Mouse (Mus musculus) embryonic stem cell, embryonic (primary cell): ENCODE data around the gene Clpp.

ENCODE experiments used
- CTCF ChIA-PET, 4 experiments: fragments of 300-600 bp in 2 of 4; fragments of 350-600 bp in 2 of 4; sonication (Branson Sonifier 250); formaldehyde crosslinking; loops; one replicate each; lab custom pipeline; 2022; ENCODE audit warnings: inconsistent platforms in 2 of 4; lab: Charles Lee
- POLR2A ChIA-PET, 4 experiments: fragments of 300-600 bp in 2 of 4; fragments of 350-600 bp in 2 of 4; sonication (Branson Sonifier 250); formaldehyde crosslinking; loops; one replicate each; lab custom pipeline; 2022; ENCODE audit warnings: antibody characterized with exemption in 4 of 4, inconsistent platforms in 1 of 4; lab: Charles Lee

Gene Clpp

DNA sequence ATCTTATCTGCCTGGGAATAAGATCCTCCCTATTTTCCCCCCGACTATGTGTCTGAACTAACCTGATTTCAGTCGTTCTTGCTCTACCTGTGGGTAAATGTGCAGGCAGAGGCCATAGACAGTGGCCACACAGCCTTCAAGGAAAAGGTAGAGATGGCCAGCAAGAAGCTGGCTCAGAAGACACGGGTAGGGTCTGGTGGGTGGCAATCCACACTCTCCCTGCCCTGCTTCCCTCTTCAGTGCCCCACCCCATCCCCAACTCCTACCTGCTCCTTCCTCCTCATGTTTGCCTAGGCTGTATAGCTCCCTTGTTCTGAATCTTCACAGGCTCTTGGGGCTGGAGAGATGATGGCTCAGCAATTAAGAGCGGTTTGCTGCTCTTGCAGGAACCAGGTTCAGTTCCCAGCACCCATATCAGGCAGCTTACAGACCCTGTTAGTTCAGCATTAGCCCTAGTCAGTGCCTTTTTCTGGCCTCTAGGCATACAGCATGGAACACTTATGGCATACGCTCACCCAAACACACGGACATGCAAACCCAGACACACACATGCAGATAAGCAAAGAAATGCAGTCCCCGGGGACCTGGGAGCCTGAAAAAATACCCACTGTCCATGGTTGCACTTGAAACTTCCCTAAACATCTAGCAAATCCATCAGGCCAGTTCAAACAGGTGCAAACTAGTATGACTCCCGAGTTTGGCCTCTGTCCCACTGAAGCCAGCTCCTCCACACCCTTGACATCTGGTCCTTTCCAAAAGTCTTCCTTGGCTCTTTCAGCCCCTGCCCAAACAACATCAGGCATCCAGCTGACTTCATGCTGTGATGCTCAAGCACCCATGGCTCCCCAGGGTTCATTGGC, 13.3 kb upstream of the Clpp start:
- ChIA-PET CTCF (no interaction called here), POLR2A (interaction anchor here in 2 of 4 experiments (1.3 to 5.5 kb wide), 3 partner anchors 13 to 56 kb away, joined by 3 to 20 read pairs (median 5); partner anchors contain the start of gene Clpp (in 1 of the 2))

DNA sequence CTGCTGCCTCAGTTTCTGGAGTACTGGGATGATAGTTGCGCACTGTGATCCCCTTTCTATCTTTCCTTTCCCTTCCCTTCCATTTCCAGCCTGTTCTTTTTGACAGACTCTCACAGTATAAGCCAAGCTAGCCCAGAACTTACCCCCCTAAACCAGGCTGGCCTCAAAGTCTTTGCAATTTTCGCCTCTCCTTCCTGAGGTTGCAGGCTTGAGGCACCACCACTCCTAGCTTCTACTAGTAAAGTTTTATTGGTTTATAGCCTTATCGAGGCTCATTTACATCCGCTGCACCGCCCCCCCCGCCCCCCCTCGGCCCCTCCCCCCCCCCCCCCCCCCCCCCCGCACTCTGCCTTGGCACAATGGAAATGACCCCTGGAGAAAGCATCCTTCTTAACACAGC, 10.6 kb upstream of the Clpp start:
- ChIA-PET CTCF (no interaction called here), POLR2A (interaction anchor here in 2 of 4 experiments (1.1 to 5.5 kb wide), 4 partner anchors 10 to 52 kb away, joined by 3 to 20 read pairs (median 4); partner anchors contain the start of genes Clpp (in 1 of the 2), Gm17949 (in 1 of the 2), Gtf2f1 (in 1 of the 2) and Khsrp (in 1 of the 2))

DNA sequence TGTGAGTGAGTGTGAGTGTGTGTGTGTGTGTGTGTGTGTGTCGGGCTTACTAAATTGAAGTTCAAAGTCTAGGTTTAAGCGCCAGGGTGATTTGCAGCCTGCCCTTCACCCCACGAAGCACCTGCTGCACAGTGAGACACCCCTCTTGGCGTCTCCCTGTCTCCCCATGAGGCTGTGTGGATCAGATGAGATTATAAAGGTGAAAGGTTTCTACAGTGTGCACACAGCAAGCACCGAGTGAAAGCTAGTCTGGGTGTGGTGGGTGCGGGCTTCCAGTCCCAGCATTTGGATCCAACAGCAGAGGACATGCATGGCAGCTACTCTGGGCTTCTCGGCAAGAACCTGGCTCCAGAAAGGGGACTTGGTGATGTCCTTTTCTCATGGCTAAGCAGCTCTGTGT, 9.1 kb upstream of the Clpp start:
- ChIA-PET POLR2A (interaction anchor here in 3 of 4 experiments (0.6 to 5.5 kb wide), 3 partner anchors 9 to 17 kb away, joined by 3 to 20 read pairs (median 5); partner anchors contain the start of gene Clpp (in 1 of the 3)), CTCF (interaction anchor here in 2 of 4 experiments (0.6 to 0.9 kb wide), 2 partner anchors 30 to 59 kb away, joined by 3 read pairs; no protein-coding TSS in a partner anchor)

DNA sequence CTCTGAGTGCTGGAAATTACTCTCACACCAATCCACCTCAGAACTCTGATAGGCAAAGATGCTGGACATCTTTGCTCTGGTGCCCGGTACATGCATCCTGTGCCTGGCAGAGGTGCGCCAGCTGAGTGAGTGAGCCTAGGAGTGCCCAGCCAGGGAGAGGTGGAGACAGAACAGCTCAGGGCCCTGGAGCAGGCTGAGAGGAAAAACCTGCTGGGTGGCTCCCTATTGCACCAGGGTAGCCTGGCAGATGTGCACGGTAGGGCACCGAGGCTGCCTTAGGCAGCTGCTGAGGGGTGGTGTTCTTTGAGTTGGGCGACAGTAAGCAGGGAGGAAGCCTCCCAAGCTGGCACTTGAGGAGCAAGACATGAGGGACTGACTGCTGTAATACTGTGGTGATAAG, 8.1 kb upstream of the Clpp start, which contains the start of gene Acer1:
Gene Acer1, minus strand, starts transcription at position 114 of the 400 bp plus-strand sequence.
- POLR2A ChIA-PET, result interaction anchor here in 2 of 4 experiments (1.0 to 1.2 kb wide), 3 partner anchors 8 to 19 kb away, joined by 3 to 5 read pairs (median 3); partner anchors contain the start of gene Clpp (in 1 of the 2)
- CTCF ChIA-PET, result interaction anchor here in 2 of 4 experiments (0.6 to 1.3 kb wide), 2 partner anchors 15 to 650 kb away, joined by 3 to 4 read pairs; partner anchors contain the start of gene Alkbh7 (in 1 of the 2)

DNA sequence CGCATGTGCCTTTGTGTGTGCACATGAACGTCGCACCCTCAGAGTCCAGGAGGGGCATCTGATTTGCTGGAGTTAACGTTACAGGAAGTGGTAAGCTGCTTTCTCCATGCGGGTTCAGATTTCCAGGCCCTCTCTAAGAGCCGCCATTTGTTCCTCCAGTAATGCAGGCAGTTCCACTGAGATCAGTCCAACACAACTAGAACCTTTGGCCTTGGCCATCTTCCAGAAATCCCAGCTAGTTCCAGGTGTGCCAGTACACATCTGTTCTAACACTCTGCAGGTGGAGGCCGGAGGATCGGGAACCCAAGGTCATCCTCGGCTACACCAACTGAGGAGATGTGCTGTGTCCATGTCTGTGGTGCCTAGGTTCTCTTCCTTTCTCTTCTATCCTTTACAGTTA, 5.2 kb upstream of the Clpp start:
- ChIA-PET CTCF (interaction anchor here in 1 of 4 experiments (1.1 kb wide), 1 partner anchor 349 kb away, joined by 3 read pairs; no protein-coding TSS in a partner anchor), POLR2A (interaction anchor here in 1 of 4 experiments (1.1 to 1.7 kb wide), 3 partner anchors 10 to 220 kb away, joined by 3 to 6 read pairs (median 4); partner anchors contain the start of genes Alkbh7 and Dus3l)

DNA sequence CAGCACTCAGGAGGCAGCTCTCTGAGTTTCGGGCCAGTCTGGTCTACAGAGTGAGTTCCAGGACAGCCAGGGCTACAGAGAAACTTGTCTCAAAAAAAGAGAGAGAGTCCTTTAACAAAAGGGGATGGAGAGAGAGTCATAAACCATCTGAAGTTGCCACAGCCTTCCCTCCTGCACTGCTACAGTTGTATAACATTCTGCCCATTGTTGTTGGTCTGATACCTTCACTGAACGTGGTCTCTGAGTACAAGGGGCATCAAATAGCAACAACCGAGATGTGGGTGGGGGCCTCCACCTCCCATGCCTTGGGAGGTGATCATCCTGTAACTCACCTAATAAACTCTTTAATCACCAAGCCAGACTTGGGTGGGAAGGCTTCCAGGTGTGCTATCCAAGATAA, 4.4 kb upstream of the Clpp start:
- ChIA-PET POLR2A (interaction anchor here in 1 of 4 experiments (1.7 kb wide), 1 partner anchor 11 kb away, joined by 6 read pairs; no protein-coding TSS in a partner anchor), CTCF (no interaction called here)

DNA sequence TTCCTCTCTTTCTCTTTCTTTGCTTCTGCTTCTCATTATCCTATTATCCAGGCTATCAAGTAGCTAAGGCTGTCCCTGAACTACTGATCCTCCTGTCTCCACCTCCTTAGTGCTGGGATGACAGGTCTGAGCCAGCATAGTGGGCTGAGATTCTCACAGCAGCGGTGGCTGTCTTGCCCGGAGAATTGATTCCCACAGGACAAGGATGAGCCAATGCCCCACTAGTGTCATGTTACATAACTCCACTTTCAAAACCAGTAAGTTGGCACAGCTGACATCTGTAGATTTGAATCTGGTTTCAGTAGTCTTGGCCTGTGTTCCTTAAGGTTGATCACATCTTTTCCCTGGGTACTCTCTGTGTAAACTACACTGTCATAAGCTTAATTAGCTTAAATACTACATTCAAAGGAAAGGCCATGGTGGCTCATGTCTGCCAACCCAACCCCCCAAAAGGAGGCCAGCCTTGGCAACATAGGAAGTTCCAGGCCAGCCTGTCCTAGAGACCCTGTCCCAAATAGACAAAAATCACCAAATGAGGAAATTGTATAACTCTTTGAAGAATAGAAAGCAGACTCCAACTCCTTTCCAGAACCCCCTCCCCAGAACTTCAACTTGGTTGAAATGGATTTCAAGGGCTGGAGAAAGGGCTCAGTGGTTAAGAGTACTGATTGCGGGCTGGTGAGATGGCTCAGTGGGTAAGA, 3.9 kb upstream of the Clpp start:
- POLR2A ChIA-PET, result no interaction called here
- CTCF ChIA-PET, result no interaction called here

DNA sequence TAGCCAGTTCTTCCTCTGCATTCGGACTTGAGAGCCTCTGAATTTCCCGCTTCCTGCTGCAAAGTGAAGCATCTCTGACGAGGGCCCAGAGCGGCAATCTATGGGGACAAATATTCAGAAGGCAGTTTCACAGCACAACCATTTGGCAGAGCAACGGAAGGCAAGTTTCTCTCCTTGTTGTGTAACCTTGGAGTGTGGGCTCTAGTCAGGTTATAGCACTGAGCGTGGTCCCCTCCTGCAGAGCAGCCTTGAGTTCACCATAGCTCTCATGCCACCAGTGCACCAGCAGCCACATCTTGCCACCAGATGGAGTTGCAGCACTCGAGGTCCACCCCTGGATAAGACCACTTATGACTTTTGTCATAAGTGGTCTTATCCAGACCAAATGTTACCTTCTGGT, 1.7 kb upstream of the Clpp start:
- CTCF ChIA-PET, result interaction anchor here in 1 of 4 experiments (0.6 to 1.7 kb wide), 3 partner anchors 9 to 242 kb away, joined by 3 to 7 read pairs (median 3); partner anchors contain the start of gene Alkbh7
- POLR2A ChIA-PET, result interaction anchor here in 3 of 4 experiments (0.6 to 4.3 kb wide), 12 partner anchors 9 to 361 kb away, joined by 3 to 40 read pairs (median 11); partner anchors contain the start of genes Alkbh7 (in 2 of the 3), Khsrp (in 2 of the 3), Gm17949 (in 1 of the 3) and Gtf2f1 (in 1 of the 3)

DNA sequence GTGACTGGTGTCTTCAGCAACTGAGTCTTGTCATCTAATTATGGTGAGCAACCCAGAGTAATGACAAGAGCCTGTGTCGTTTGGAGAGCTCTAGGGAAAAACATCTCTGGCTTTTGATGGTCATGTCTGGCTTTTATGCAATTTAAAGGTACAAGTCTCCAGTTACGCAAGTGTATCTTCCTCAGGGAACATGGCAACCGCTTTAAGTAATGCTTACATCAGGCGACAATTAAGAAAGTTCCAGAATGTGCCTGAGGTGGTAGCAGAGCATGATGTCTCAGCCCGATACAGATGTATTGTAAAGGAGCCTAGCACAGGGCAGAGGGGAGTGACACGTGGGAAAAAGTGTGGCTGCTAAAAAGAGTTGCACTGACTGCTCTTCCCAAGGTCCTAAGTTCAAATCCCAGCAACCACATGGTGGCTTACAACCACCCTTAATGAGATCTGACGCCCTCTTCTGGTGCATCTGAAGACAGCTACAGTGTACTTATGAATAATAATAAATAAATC, 1.1 kb upstream of the Clpp start:
- ChIA-PET CTCF (interaction anchor here in 3 of 4 experiments (0.5 to 2.1 kb wide), 12 partner anchors 8 to 405 kb away, joined by 3 to 8 read pairs (median 5); partner anchors contain the start of genes Alkbh7 (in 1 of the 3), Dus3l (in 1 of the 3), Khsrp (in 1 of the 3) and Mllt1 (in 1 of the 3)), POLR2A (interaction anchor here (0.6 to 4.3 kb wide), 31 partner anchors 9 to 378 kb away, joined by 3 to 40 read pairs (median 4); partner anchors contain the start of genes Gm17949 (in 3 of the 4), Gtf2f1 (in 3 of the 4), Khsrp (in 3 of the 4) and Alkbh7 (in 2 of the 4))

DNA sequence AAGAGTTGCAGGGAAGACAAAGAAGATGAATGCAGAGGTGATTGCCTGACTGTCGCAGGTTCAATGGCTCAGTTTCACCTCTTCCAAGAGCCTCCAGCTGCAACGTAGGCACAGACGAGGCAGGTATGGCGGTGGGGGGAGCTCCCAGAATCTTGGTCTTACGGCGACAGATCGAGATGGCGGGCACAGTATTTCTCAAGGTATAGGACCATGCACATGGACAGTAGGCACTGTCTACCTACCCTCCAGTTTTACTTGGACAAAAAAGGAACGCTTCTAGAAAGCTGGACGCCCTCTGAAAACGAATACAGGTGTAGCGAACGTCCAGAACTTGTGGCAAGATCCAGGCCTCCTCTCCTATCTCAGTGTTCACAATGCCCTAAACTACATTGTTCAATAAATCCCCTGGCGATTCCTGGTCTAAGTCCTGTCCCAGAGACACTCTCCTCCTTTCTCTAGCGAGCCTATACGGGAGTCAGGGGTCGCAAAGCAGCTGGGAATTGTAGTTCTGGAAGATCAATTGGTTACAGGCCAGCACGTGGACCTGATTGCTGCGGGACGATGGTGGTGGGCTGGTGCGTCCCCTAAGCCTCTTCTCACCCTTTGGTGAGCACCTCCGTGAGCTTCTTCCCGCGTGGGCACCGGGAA, 514 bp upstream of the Clpp start:
- ChIA-PET CTCF (interaction anchor here in 3 of 4 experiments (0.5 to 2.1 kb wide), 13 partner anchors 8 to 405 kb away, joined by 3 to 8 read pairs (median 5); partner anchors contain the start of genes Alkbh7 (in 1 of the 3), Dus3l (in 1 of the 3), Khsrp (in 1 of the 3) and Mllt1 (in 1 of the 3)), POLR2A (interaction anchor here (0.6 to 4.3 kb wide), 55 partner anchors 8 to 1861 kb away, joined by 3 to 40 read pairs (median 4); partner anchors contain the start of genes Gm17949 (in 4 of the 4), Gtf2f1 (in 4 of the 4), Khsrp (in 3 of the 4) and Acer1 (in 2 of the 4))

DNA sequence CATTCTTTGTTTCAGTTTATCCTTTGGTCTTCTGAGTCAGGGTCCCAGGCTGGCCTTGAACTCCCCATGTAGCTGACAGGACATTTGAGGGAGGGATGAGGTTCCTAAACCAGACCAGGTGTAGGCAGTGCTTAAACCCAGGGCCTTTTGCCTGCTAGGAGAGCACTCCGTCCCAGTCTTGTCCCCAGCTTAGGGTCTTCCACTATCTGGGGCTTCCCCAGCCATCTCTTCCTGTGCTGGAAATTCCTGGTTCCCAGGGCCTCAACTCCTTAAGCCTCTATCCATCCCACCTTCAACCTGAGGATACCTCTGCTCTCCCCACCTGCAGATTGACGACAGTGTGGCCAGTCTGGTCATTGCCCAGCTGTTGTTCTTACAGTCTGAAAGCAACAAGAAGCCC, 861 bp downstream of the Clpp start:
- ChIA-PET POLR2A (interaction anchor here in 3 of 4 experiments (0.6 to 4.3 kb wide), 20 partner anchors 9 to 381 kb away, joined by 3 to 40 read pairs (median 8); partner anchors contain the start of genes Dus3l (in 2 of the 3), Gm17949 (in 2 of the 3), Gtf2f1 (in 2 of the 3) and Khsrp (in 2 of the 3)), CTCF (interaction anchor here in 1 of 4 experiments (0.7 to 2.1 kb wide), 4 partner anchors 48 to 344 kb away, joined by 3 to 7 read pairs (median 5); partner anchors contain the start of gene Dus3l)

DNA sequence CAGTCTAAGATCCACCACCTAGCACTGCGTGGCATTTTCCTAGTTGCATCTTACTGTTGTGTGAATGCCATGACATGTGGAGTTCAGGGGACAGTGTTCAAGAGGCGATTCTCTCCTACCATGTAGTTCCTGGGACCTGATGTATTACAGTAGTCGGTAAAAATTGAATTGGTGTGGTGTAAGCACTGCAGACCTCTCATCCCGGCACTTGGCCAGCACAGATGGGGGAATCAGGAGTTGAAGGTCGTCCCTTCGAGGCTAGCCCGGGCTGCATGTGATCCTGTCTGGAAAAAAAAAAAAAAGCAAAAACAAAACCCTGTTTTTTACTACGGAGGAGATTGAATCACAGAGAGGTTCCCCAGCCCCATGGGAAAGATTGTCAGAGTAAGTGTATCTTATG, 4.9 kb downstream of the Clpp start:
- ChIA-PET CTCF (interaction anchor here in 3 of 4 experiments (0.6 to 0.7 kb wide), 4 partner anchors 10 to 256 kb away, joined by 3 to 5 read pairs (median 4); no protein-coding TSS in a partner anchor), POLR2A (interaction anchor here in 1 of 4 experiments (0.6 to 1.2 kb wide), 4 partner anchors 37 to 138 kb away, joined by 3 to 6 read pairs (median 4); no protein-coding TSS in a partner anchor)

DNA sequence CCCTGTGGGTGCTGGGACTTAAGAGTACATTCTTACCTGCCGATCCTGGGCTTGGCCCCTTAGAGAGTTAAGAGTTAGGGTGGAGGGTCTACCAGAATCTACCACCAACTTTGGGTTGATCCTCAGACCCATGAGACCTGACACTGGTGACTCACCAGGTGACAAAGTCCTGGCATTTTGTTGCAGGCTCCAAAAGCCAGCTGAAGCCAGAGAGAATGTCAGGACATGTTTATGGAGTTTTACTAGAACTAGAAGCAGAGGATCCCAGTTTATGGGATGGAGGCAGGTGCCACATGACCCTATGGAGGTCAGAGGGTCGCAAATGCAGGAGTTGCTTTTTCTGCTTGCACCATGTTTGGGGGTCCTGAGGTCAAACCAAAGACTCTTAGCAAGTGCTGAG, 6.4 kb downstream of the Clpp start:
- CTCF ChIA-PET, result interaction anchor here (0.6 to 2.5 kb wide), 21 partner anchors 10 to 339 kb away, joined by 3 to 25 read pairs (median 4); partner anchors contain the start of genes Gm17949 (in 1 of the 4), Gtf2f1 (in 1 of the 4) and Khsrp (in 1 of the 4)
- POLR2A ChIA-PET, result interaction anchor here in 3 of 4 experiments (0.5 to 6.6 kb wide), 51 partner anchors 7 to 741 kb away, joined by 3 to 121 read pairs (median 6); partner anchors contain the start of genes Gm17949 (in 3 of the 3), Gtf2f1 (in 3 of the 3), Khsrp (in 3 of the 3) and Gpr108 (in 2 of the 3)

DNA sequence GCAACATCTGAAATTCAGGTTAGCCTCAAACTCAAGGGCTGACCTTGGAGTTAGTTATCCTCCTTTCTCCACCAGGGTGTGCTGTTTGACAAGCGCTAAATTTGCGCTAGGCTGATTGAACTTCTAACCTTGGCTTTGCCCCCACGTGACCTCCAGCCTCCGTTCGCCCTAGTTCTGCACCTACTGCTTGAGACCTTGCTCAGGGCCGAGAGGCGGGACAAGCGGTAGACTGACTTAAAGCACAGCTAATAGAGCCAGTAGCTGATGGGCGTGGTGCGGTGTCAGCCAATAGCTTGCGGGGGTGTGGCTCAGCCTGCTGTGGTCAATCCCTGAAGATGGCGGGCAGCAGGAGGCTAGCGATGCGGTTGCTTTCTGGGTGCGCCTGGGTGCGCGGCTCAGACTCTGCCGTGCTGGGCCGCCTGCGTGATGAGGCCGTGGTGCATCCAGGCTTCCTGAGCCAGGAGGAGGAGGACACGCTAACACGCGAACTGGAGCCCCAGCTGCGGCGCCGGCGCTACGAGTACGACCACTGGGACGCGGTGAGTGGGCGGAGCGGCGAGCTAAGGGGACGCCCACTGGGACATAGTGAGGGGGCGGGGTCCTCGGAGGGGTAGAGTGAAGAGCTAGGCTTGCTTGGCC, 7.0 kb downstream of the Clpp start, which contains the start of gene Alkbh7:
Gene Alkbh7, plus strand, starts transcription at position 311 of the 639 bp plus-strand sequence.
- CTCF ChIA-PET, result interaction anchor here (0.5 to 2.5 kb wide), 47 partner anchors 9 to 338 kb away, joined by 3 to 25 read pairs (median 4); partner anchors contain the start of genes Gm17949 (in 2 of the 4), Gtf2f1 (in 2 of the 4), Khsrp (in 2 of the 4) and Acer1 (in 1 of the 4)
- POLR2A ChIA-PET, result interaction anchor here (0.5 to 6.6 kb wide), 90 partner anchors 8 to 742 kb away, joined by 3 to 121 read pairs (median 4); partner anchors contain the start of genes Gm17949 (in 3 of the 4), Gtf2f1 (in 3 of the 4), Khsrp (in 3 of the 4) and Gpr108 (in 2 of the 4)

DNA sequence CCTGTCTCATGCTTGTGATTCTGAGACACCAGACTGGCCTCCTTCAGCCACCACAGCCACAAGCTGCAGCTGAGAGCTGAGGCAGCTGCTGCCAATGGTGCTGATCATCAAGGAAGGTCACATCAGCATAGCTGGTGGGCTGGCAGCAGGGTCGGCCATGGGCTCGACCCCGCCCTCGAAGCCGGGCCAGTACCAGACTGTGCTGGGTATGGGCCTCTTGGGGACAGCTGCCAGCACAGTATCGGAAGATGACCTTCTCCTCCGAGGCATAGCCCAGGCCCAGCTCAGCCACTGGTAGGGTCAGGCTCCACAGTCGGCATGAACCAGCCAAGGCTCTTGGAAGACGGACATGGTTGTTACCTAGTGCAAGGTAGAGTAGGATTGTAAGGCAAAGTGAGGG, 9.3 kb downstream of the Clpp start:
- ChIA-PET CTCF (interaction anchor here in 2 of 4 experiments (0.7 to 1.2 kb wide), 3 partner anchors 42 to 210 kb away, joined by 3 to 7 read pairs (median 5); partner anchors contain the start of gene Slc25a41 (in 1 of the 2)), POLR2A (interaction anchor here (0.9 to 6.6 kb wide), 9 partner anchors 7 to 33 kb away, joined by 4 to 121 read pairs (median 20); partner anchors contain the start of genes Gm17949 (in 4 of the 4), Gtf2f1 (in 4 of the 4), Khsrp (in 2 of the 4) and Clpp (in 1 of the 4))
